Mouse (Mus musculus): ENCODE measurements at regions not wholly inside any gene's neighbourhood (a gene's known extent, or its start where the extent isn't known, plus 50 kb on each side); places are given as distances from the start of the nearest gene placed in this dataset.

- no peaks in the 10 kb centered on the region for H3K27me3 ChIP-seq (ENCODE audit: control insufficient read depth, insufficient read depth, low read length)
- H3K4me2 ChIP-seq (ENCODE audit: low read length): no peak overlapping the region
- ATAC-seq (ENCODE audit: insufficient number of reproducible peaks, insufficient read depth, low FRiP score, low read depth): no peak
- H3K27ac ChIP-seq (replicated peaks in 1 of 2; ENCODE audit: control insufficient read depth in 1 of 2, insufficient read depth in 1 of 2, low read depth in 2 of 2, low read length in 2 of 2): no peak overlapping the region
- no peak overlapping the region for H3K9ac ChIP-seq (ENCODE audit: low read length)
- H3K4me1 ChIP-seq (ENCODE audit: control insufficient read depth in 2 of 2, insufficient read depth in 2 of 2, low read length in 2 of 2): no peaks in the 10 kb centered on the region
- WGBS: 87% methylated on average over 4 of the region's 4 CpGs
- H3K9me3 ChIP-seq (ENCODE audit: control insufficient read depth, low read length): no peaks in the 10 kb centered on the region
- H3K4me3 ChIP-seq (ENCODE audit: control insufficient read depth in 1 of 2, insufficient read depth in 1 of 2, low read depth in 1 of 2, low read length in 2 of 2): no peak overlapping the region
- no peaks in the 10 kb centered on the region for H3K36me3 ChIP-seq (ENCODE audit: control insufficient read depth, insufficient read depth, low read length)
Measured at GRCm38 (mm10) chr19:60684417-60684816, 71.4 kb upstream of the Nanos1 start.

GRCm38 (mm10) chr19:60682283-60682682 is 73.5 kb upstream of the Nanos1 start:
- no peak for ATAC-seq (ENCODE audit: insufficient number of reproducible peaks, insufficient read depth, low FRiP score, low read depth)
- Histone ChIP-seq H3K9me3 (ENCODE audit: control insufficient read depth, low read length) (no peaks in the 10 kb centered on the region), H3K27me3 (ENCODE audit: control insufficient read depth, insufficient read depth, low read length) (no peaks in the 10 kb centered on the region), H3K9ac (ENCODE audit: low read length) (no peak overlapping the region), H3K36me3 (ENCODE audit: control insufficient read depth, insufficient read depth, low read length) (no peaks in the 10 kb centered on the region), H3K4me2 (ENCODE audit: low read length) (no peak overlapping the region), H3K27ac (replicated peaks in 1 of 2; ENCODE audit: control insufficient read depth in 1 of 2, insufficient read depth in 1 of 2, low read depth in 2 of 2, low read length in 2 of 2) (no peak overlapping the region), H3K4me3 (ENCODE audit: control insufficient read depth in 1 of 2, insufficient read depth in 1 of 2, low read depth in 1 of 2, low read length in 2 of 2) (no peak overlapping the region), H3K4me1 (ENCODE audit: control insufficient read depth in 2 of 2, insufficient read depth in 2 of 2, low read length in 2 of 2) (no peaks in the 10 kb centered on the region)
- WGBS: 69% methylated on average over 3 of the region's 3 CpGs

- Histone ChIP-seq H3K9ac (ENCODE audit: low read length) (no peak overlapping the region), H3K27me3 (ENCODE audit: control insufficient read depth, insufficient read depth, low read length) (no peaks in the 10 kb centered on the region), H3K4me2 (ENCODE audit: low read length) (no peak overlapping the region), H3K4me3 (ENCODE audit: control insufficient read depth in 1 of 2, insufficient read depth in 1 of 2, low read depth in 1 of 2, low read length in 2 of 2) (no peak overlapping the region), H3K27ac (replicated peaks in 1 of 2; ENCODE audit: control insufficient read depth in 1 of 2, insufficient read depth in 1 of 2, low read depth in 2 of 2, low read length in 2 of 2) (no peak overlapping the region), H3K9me3 (ENCODE audit: control insufficient read depth, low read length) (no peaks in the 10 kb centered on the region), H3K36me3 (ENCODE audit: control insufficient read depth, insufficient read depth, low read length) (no peaks in the 10 kb centered on the region), H3K4me1 (ENCODE audit: control insufficient read depth in 2 of 2, insufficient read depth in 2 of 2, low read length in 2 of 2) (no peaks in the 10 kb centered on the region)
- ATAC-seq (ENCODE audit: insufficient number of reproducible peaks, insufficient read depth, low FRiP score, low read depth): no peak
- WGBS: 52% methylated on average over 1 of the region's 1 CpGs
Measured at GRCm38 (mm10) chr19:60681481-60681880, 74.3 kb upstream of the Nanos1 start.

GRCm38 (mm10) chr19:60678236-60678635 is 77.6 kb upstream of the Nanos1 start:
- Histone ChIP-seq H3K27ac (replicated peaks in 1 of 2; ENCODE audit: control insufficient read depth in 1 of 2, insufficient read depth in 1 of 2, low read depth in 2 of 2, low read length in 2 of 2) (no peak overlapping the region), H3K4me2 (ENCODE audit: low read length) (no peak overlapping the region), H3K9me3 (ENCODE audit: control insufficient read depth, low read length) (no peaks in the 10 kb centered on the region; the same call in 1 of the 2 replicates), H3K4me1 (ENCODE audit: control insufficient read depth in 2 of 2, insufficient read depth in 2 of 2, low read length in 2 of 2) (no peaks in the 10 kb centered on the region), H3K9ac (ENCODE audit: low read length) (no peak overlapping the region), H3K4me3 (ENCODE audit: control insufficient read depth in 1 of 2, insufficient read depth in 1 of 2, low read depth in 1 of 2, low read length in 2 of 2) (no peak overlapping the region), H3K27me3 (ENCODE audit: control insufficient read depth, insufficient read depth, low read length) (no peaks in the 10 kb centered on the region), H3K36me3 (ENCODE audit: control insufficient read depth, insufficient read depth, low read length) (no peaks in the 10 kb centered on the region)
- WGBS: 89% methylated on average over 2 of the region's 2 CpGs
- no peak for ATAC-seq (ENCODE audit: insufficient number of reproducible peaks, insufficient read depth, low FRiP score, low read depth)

- Histone ChIP-seq H3K27ac (replicated peaks in 1 of 2; ENCODE audit: control insufficient read depth in 1 of 2, insufficient read depth in 1 of 2, low read depth in 2 of 2, low read length in 2 of 2) (no peak overlapping the region), H3K9me3 (ENCODE audit: control insufficient read depth, low read length) (no peaks in the 10 kb centered on the region; the same call in 1 of the 2 replicates), H3K9ac (ENCODE audit: low read length) (no peak overlapping the region), H3K4me1 (ENCODE audit: control insufficient read depth in 2 of 2, insufficient read depth in 2 of 2, low read length in 2 of 2) (no peaks in the 10 kb centered on the region), H3K27me3 (ENCODE audit: control insufficient read depth, insufficient read depth, low read length) (no peaks in the 10 kb centered on the region), H3K36me3 (ENCODE audit: control insufficient read depth, insufficient read depth, low read length) (no peaks in the 10 kb centered on the region), H3K4me2 (ENCODE audit: low read length) (0 out of 2 replicates have a peak overlapping the region, but pooled peaks have one; percentile 11), H3K4me3 (ENCODE audit: control insufficient read depth in 1 of 2, insufficient read depth in 1 of 2, low read depth in 1 of 2, low read length in 2 of 2) (no peak overlapping the region)
- ATAC-seq (ENCODE audit: insufficient number of reproducible peaks, insufficient read depth, low FRiP score, low read depth): no peak
- 24% methylated on average over 5 of the region's 5 CpGs for WGBS
Measured at GRCm38 (mm10) chr19:60674953-60675472, 80.8 kb upstream of the Nanos1 start.

- Histone ChIP-seq H3K4me2 (ENCODE audit: low read length) (no peak overlapping the region), H3K9ac (ENCODE audit: low read length) (no peak overlapping the region), H3K27ac (replicated peaks in 1 of 2; ENCODE audit: control insufficient read depth in 1 of 2, insufficient read depth in 1 of 2, low read depth in 2 of 2, low read length in 2 of 2) (no peak overlapping the region), H3K9me3 (ENCODE audit: control insufficient read depth, low read length) (no peaks in the 10 kb centered on the region; the same call in 1 of the 2 replicates), H3K27me3 (ENCODE audit: control insufficient read depth, insufficient read depth, low read length) (no peaks in the 10 kb centered on the region), H3K36me3 (ENCODE audit: control insufficient read depth, insufficient read depth, low read length) (no peaks in the 10 kb centered on the region), H3K4me3 (ENCODE audit: control insufficient read depth in 1 of 2, insufficient read depth in 1 of 2, low read depth in 1 of 2, low read length in 2 of 2) (no peak overlapping the region), H3K4me1 (ENCODE audit: control insufficient read depth in 2 of 2, insufficient read depth in 2 of 2, low read length in 2 of 2) (no peaks in the 10 kb centered on the region)
- no peak for ATAC-seq (ENCODE audit: insufficient number of reproducible peaks, insufficient read depth, low FRiP score, low read depth)
Measured at GRCm38 (mm10) chr19:60670781-60671180, 85.0 kb upstream of the Nanos1 start.

- no peaks in the 10 kb centered on the region for H3K9me3 ChIP-seq (ENCODE audit: control insufficient read depth, low read length)
- H3K9ac ChIP-seq (ENCODE audit: low read length): no peak overlapping the region
- H3K27me3 ChIP-seq (ENCODE audit: control insufficient read depth, insufficient read depth, low read length): no peaks in the 10 kb centered on the region
- ATAC-seq (ENCODE audit: insufficient number of reproducible peaks, insufficient read depth, low FRiP score, low read depth): no peak
- 74% methylated on average over 7 of the region's 7 CpGs for WGBS
- H3K4me3 ChIP-seq (ENCODE audit: control insufficient read depth in 1 of 2, insufficient read depth in 1 of 2, low read depth in 1 of 2, low read length in 2 of 2): no peak overlapping the region
- H3K4me1 ChIP-seq (ENCODE audit: control insufficient read depth in 2 of 2, insufficient read depth in 2 of 2, low read length in 2 of 2): no peaks in the 10 kb centered on the region
- no peak overlapping the region for H3K27ac ChIP-seq (replicated peaks in 1 of 2; ENCODE audit: control insufficient read depth in 1 of 2, insufficient read depth in 1 of 2, low read depth in 2 of 2, low read length in 2 of 2)
- no peak overlapping the region for H3K4me2 ChIP-seq (ENCODE audit: low read length)
- H3K36me3 ChIP-seq (ENCODE audit: control insufficient read depth, insufficient read depth, low read length): no peaks in the 10 kb centered on the region
Measured at GRCm38 (mm10) chr19:60665842-60666241, 85.0 kb upstream of the Cacul1 start.

GRCm38 (mm10) chr19:60651102-60651695 is 70.4 kb upstream of the Cacul1 start:
- H3K4me1 ChIP-seq (ENCODE audit: control insufficient read depth in 2 of 2, insufficient read depth in 2 of 2, low read length in 2 of 2): no peaks in the 10 kb centered on the region
- 22% methylated on average over 10 of the region's 10 CpGs for WGBS
- no peak for ATAC-seq (ENCODE audit: insufficient number of reproducible peaks, insufficient read depth, low FRiP score, low read depth)

More at GRCm38 (mm10) chr19:60651102-60651695, 70.4 kb upstream of the Cacul1 start:
- Histone ChIP-seq H3K27ac (replicated peaks in 1 of 2; ENCODE audit: control insufficient read depth in 1 of 2, insufficient read depth in 1 of 2, low read depth in 2 of 2, low read length in 2 of 2) (no peak overlapping the region), H3K4me3 (ENCODE audit: control insufficient read depth in 1 of 2, insufficient read depth in 1 of 2, low read depth in 1 of 2, low read length in 2 of 2) (no peak overlapping the region), H3K36me3 (ENCODE audit: control insufficient read depth, insufficient read depth, low read length) (no peaks in the 10 kb centered on the region), H3K4me2 (ENCODE audit: low read length) (no peak overlapping the region), H3K27me3 (ENCODE audit: control insufficient read depth, insufficient read depth, low read length) (no peaks in the 10 kb centered on the region), H3K9ac (ENCODE audit: low read length) (no peak overlapping the region), H3K9me3 (ENCODE audit: control insufficient read depth, low read length) (no peaks in the 10 kb centered on the region)
